Mouse (Mus musculus): ENCODE results near the gene Afap1.

GRCm38 (mm10) chr5:35921595-35922254, 28.6 kb downstream of the Afap1 start:
- TF ChIP-seq UBTF (IDR thresholded peaks at IDR 0.05; ENCODE audit: borderline replicate concordance, insufficient read depth, low read depth, low read length) (no peak), USF1 (IDR thresholded peaks at IDR 0.05; ENCODE audit: low read depth, low read length) (no peak), TCF12 (IDR thresholded peaks at IDR 0.05; ENCODE audit: low read depth, low read length) (no peak), CTCF (IDR thresholded peaks at IDR 0.05 in 2 of 3, conservative IDR thresholded peaks at IDR 0.05 in 1 of 3; ENCODE audit: control insufficient read depth in 1 of 3, insufficient read depth in 1 of 3, low read depth in 2 of 3, low read length in 3 of 3, poor library complexity in 1 of 3, severe bottlenecking in 1 of 3) (no peak), USF2 (IDR thresholded peaks at IDR 0.05; ENCODE audit: borderline replicate concordance in 1 of 2, insufficient read depth in 1 of 2, low read depth in 1 of 2, low read length in 2 of 2) (no peak)
